Mouse (Mus musculus) layer of hippocampus, adult 9-11 months (tissue): ENCODE measurements around the gene Fam76a.
A peak's percentile ranks its signal among the peaks of the same experiment; 100 is the strongest.
"Not testable (repeated sequence)": the region's sequence is repeated elsewhere in the genome, so short reads cannot be mapped to it uniquely, and the experiment has no call there.

Experiments used
- DNase-seq: peaks from one replicate; pipeline ENCODE4 v3.0.0; 2022

Gene Fam76a

DNA sequence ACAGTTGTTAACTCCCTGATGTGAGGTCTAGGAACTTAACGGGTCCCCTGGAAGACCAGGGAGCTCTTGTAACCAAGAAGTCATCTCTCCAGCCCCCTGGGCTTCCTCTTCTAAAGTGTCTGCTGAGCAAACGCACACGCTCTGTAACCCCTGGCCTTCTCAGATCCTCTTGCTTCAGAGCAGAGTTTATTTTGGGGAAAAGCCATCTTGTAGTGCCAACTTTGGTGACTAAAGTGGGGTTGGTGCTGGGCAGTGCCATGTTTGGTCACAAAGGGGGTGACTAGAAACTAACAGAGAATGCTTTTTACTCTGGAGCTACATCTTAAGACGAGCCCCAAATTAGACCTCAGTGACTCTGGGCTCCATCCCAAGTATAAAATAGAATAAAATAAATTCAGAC, 22.4 kb upstream of the Fam76a start:
- no peak for DNase-seq

- DNase-seq = no peak
These were observed 21.7 kb upstream of the Fam76a start for GRCm38 (mm10) chr4:132944106-132944505.

- no peak for DNase-seq
These were observed 20.7 kb upstream of the Fam76a start for GRCm38 (mm10) chr4:132943088-132943487.

DNA sequence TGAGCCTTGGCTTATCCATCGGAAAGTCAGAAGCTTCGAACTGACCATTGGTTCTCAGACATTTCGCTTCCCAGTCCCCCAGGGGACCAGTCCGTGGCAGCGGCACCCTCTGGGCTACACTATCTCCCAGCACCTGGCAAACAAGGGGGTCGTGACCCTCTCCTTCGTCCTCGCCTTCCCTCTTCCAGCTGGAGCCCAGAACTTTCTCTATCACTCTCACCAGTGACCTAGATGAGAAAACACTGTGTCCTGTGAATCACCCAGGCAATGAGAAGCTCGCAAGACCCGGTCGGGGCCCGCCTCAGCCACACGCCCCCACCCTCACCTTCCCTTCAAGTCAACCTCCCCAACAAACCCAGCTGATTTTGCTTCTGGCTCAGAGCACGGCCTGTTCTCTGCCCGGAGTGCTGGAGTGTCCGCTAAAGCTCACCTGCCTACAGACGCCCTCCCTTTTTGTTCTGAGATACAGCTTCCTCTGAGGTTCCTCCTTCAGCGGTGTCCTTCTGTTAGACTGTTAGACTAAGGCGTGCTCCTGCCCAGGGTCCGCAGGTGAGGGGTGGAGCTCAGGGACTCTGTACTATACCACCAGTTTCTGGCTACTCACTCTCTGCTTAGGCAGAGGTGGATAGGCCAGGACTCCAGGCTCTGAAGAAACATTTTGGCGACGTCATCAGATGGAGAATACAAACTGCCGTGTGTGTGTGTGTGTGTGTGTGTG, 18.8 kb upstream of the Fam76a start:
- no peak for DNase-seq

GRCm38 (mm10) chr4:132939421-132940127, 17.2 kb upstream of the Fam76a start:
- DNase-seq = no peak

DNA sequence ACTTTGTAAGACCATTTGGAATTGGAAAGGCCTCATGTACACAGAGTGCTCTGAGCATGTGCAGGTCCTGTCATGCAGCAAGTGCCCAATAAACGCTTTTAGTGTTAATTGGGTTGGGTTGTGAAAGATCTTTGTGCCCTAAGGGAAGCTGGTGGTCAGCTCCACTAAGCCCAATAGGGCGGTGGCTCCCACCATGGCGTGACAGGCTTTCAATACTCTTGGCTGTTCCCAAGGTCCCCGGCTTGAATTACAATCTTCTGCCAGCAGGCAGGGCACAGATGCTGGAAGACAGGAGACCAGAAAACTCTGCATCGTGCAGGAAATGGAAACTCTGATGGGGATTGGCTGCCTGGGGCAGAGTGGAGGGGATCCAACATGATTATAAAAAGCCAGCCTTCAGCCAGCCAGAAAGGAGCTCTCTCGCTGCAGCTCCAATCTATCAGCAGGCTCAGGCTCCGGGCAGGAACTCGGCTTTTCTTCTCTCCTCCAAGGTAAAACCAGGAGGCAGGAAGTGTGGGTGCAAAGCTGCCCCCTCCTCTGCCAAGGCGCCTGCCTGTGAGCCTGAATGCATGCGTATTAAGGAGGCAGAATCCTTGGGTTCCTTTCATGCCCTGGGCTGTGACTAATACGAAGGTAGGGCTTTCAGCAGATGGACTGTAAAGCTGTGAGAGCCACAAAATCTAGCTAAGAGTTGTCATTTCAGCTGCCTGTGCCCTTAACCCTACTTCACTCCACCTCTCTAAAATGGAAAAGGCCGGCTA, 16.0 kb upstream of the Fam76a start:
- peak; percentile 71 for DNase-seq

GRCm38 (mm10) chr4:132934639-132935038, 12.3 kb upstream of the Fam76a start:
- no peak for DNase-seq

DNA sequence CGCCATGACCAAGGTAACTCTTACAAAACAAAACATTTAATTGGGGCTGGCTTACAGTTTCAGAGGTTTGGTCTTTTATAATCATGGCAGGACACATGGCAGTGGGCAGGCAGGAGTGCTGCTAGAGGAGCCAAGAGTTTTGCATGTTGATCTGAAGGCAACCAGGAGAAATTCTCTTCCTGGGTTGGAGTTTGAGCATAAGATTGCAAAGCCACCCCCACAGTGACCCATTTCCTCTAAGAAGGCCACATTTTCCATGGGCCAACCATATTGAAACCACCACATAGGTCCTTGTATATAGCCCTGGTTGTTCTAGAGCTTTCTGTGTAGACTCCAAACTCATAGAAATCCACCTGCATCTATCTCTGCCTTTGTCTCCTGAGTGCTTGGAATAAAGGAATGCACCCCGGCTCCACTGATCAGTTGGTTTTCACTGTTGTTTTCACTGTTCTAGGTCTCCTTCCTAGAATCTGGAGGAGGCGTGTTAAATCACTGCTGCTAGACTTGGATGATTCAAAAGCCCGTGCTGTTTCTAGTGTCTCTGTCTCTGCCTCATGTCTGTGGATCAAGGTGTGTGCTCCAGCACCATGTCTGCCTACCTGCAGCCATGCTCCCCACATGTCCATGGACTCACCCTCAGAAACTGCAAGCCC, 10.5 kb upstream of the Fam76a start:
- DNase-seq = no peak

DNA sequence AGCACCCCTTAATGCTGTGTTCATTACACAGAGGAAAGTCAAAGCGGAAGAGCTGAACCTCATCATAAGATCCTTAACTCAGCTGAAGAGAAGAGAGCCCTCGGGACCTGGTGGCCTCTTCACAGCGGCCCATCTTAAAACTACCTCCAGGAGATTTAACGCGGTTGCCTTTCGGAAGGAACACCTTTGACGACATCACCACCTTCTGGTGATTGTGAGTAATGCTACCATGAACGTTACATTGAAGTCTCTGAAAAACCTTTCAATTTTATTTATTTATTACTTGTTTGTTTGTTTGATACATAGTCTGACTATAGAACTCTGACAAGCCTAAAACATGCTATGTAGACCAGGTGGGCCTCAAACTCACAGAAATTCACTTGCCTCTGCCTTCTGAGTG, 8.4 kb upstream of the Fam76a start:
- DNase-seq = no peak

GRCm38 (mm10) chr4:132926520-132926919, 4.2 kb upstream of the Fam76a start:
- DNase-seq = not testable (repeated sequence)

DNA sequence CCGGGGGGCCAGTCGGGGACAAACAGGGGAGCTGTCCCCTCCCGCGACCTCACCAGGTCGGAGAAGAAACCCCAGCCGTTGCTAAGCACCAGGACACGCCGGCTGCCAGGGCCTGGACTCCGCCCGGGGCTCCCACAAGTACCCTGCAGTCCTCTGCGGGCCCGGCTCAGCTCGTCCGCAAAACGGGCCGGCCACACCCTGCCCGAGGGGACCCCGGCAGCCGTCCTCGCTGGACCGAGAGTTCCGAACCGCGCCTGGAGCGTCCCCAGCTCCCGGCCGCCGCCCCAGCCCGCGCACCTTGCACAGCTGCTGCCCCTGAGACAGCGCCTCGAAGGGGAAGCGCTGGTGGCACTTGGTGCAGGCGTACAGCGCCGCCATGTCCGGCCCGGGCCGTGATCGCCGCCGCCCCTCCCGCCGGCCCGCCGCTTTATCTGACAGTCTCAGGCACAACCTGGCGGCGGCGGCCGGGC, 262 bp downstream of the Fam76a start:
- DNase-seq = no peak

DNA sequence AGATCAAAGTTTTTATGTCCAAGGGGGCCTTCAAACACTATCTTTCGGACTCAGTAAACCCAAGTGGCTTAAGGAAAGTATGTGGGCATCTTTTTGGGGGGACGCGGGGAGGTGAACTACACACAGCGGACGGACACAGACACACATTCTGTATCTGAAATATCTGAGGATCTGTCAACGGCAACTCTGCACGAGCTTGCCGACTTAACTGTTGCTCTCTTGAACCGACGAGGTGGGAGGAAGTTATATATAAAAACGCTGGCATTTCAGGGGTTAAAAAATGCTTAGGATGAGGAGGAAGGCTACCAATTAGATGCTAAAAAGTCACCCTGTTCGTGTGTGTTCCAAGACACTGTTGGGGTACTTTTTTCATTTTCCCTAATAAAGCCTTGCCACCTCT, 870 bp downstream of the Fam76a start:
- DNase-seq = no peak

GRCm38 (mm10) chr4:132920171-132920570, 2.2 kb downstream of the Fam76a start:
- DNase-seq = no peak

- not testable (repeated sequence) for DNase-seq
These were observed 3.9 kb downstream of the Fam76a start for GRCm38 (mm10) chr4:132918493-132918892.

DNA sequence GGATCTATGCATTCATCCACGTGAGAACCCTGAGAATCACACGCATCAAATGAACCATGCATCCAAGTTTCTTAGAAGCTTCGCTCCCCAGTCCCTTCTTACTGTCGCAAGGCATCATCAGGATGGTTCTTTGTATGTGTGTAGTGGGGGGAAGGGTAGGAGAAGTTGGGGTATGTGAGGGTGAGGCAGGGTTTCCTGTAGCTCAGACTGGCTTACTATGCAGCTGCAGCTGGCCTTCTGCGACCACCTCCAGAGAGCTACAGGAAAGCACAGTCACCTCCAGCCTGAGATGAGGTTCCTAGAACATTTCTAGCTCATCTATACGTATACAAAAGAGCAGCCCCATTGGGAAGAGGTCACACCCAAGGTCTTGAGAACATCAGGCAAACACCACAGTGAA, 10.2 kb downstream of the Fam76a start:
- DNase-seq = no peak

DNA sequence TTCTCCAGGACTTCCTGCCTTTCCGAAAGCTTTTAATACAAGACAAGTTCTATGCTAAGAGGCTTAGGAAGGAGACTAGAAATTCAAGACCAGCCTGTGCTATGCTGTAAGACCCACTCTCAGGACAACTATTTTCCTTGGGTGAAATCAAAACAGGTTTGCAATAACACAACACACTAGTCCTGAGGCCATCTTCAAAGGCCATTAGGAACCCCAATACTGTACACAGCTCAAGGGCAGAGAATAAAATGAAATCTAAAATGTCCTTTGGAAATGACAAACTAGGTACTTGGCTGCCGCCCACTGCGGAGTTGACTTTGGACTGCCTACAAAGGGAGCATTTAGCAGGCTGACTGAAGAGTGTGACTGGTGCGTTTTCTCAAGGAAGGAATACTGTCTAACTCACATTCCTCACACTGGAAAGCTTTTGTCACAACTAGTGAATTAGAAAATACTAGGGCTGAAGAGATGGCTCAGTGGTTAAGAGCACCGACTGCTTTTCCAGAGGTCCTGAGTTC, 16.5 kb downstream of the Fam76a start:
- no peak for DNase-seq

DNA sequence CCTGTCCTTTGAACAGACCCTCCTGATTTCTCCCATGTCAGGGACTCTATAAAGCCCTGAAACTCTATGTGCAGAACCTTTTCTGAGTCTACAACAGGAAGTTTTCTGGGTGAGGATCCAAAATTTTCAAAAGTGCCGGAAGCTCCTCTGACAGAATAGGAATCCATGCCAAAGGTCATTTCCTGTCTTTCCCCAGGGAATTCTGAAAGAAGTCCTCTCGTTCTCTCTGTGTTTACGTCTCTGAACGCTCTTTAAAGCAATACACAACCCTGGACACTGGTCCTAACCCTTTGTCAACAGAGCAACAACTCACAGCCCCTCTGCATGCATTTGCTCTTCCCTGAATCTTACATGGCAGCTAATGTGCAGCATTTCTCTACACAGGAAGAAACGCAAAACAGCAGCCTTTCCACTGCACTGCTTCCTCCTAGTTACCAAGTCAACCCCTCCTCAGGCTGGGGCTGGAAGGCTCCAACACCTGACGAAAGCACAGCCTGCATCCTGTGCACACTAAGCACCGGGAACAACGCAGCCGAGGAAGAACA, 17.5 kb downstream of the Fam76a start:
- no peak for DNase-seq

DNA sequence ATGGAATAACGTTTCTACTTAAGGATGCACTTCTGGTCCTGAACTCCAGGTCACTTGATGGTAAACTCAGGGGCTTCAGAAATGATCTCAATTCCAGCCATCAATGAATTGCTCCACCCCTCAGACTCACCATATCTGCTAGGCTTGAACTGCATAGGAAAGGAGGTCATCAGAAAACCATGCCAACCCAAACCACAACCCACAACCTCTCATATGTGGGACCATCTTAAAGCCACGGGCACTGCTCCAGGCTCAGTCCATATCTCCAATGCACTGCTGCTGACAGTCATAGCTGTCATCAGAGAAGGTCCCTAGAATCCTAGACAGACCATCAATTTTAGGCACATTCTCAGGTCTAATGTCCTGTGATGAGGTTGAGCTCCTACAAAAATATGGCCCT, 18.3 kb downstream of the Fam76a start:
- DNase-seq = no peak

DNA sequence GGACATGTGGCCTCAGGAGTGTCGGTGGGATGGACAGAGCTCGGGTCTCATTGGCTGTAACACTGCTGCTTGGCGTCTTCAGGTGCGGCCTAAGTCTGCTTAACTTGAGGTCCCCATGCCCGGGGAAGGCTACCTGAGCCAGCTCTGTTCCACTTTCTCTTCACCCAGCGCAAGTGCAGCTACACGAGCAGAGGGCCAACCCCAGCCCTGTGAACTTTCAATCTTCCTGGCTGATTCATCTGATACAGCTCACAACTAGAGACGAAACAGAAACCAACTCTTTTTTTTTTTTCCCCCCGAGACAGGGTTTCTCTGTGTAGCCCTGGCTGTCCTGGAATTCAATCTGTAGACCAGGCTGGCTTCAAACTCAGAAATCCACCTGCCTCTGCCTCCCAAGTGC, 24.2 kb downstream of the Fam76a start:
- no peak for DNase-seq

GRCm38 (mm10) chr4:132894402-132894801, 28.0 kb downstream of the Fam76a start:
- DNase-seq = peak; percentile 18

- DNase-seq = peak; percentile 59
These were observed 37.4 kb downstream of the Fam76a start for GRCm38 (mm10) chr4:132884844-132885374.
